Mouse (Mus musculus) E14TG2a.4 (cell line): Measurements from ENCODE around the gene Flt4.

Experiments
- H3K27me3 ChIP-seq: 2 replicates; pipeline ENCODE4 v1.6.1; 2014; ENCODE audit warnings: low read length, control low read depth; ENCODE audit not compliant: insufficient read depth
- H3K36me3 ChIP-seq: 2 replicates; pipeline ENCODE4 v1.6.1; 2014; ENCODE audit warnings: low read length, control low read depth; ENCODE audit not compliant: insufficient read depth
- H3K4me1 ChIP-seq: replicated peaks from 2 replicates; pipeline ENCODE4 v1.6.1; 2014; ENCODE audit warnings: low read depth, low read length, control low read depth
- H3K4me3 ChIP-seq: replicated peaks from 2 replicates; pipeline ENCODE4 v1.5.1; 2014; ENCODE audit warnings: mild to moderate bottlenecking, low read length
- H3K9me3 ChIP-seq: 2 replicates; pipeline ENCODE4 v1.6.1; 2014; ENCODE audit warnings: low read length, control low read depth
- CTCF ChIP-seq: conservative IDR thresholded peaks from 2 replicates; pipeline ENCODE4 v1.5.1; 2014; ENCODE audit warnings: low read length
- NANOG ChIP-seq: IDR thresholded peaks from 2 replicates; pipeline ENCODE4 v1.6.1; 2014; ENCODE audit warnings: borderline replicate concordance, low read length, mixed read lengths
- POU5F1 ChIP-seq: IDR thresholded peaks from 2 replicates; pipeline ENCODE4 v1.6.1; 2014; ENCODE audit warnings: low read length, borderline replicate concordance

Gene Flt4

GRCm38 (mm10) chr11:49652401-49653078, 43.5 kb downstream of the Flt4 start:
- Histone ChIP-seq H3K9me3 (peaks cover 23% of the 10 kb centered on the region), H3K4me3 (0 out of 2 replicates have a peak overlapping the region, but pooled peaks have one; percentile 13), H3K4me1 (peaks cover 50% of the 10 kb centered on the region), H3K27me3 (no peaks in the 10 kb centered on the region; the same call in 1 of the 2 replicates), H3K36me3 (no peaks in the 10 kb centered on the region)
- no peak for TF ChIP-seq NANOG
- TF ChIP-seq CTCF, result peak; percentile 33
- TF ChIP-seq POU5F1, result no peak

GRCm38 (mm10) chr11:49653079-49653408, 44.0 kb downstream of the Flt4 start:
- Histone ChIP-seq H3K4me3 (0 out of 2 replicates have a peak overlapping the region, but pooled peaks have one; percentile 13), H3K9me3 (peaks cover 23% of the 10 kb centered on the region), H3K4me1 (peaks cover 55% of the 10 kb centered on the region), H3K27me3 (no peaks in the 10 kb centered on the region; the same call in 1 of the 2 replicates), H3K36me3 (no peaks in the 10 kb centered on the region)
- no peak for TF ChIP-seq POU5F1
- no peak for TF ChIP-seq NANOG
- no peak for TF ChIP-seq CTCF

GRCm38 (mm10) chr11:49654651-49655050, 45.6 kb downstream of the Flt4 start:
- Histone ChIP-seq H3K4me3 (no peak overlapping the region), H3K36me3 (no peaks in the 10 kb centered on the region), H3K27me3 (no peaks in the 10 kb centered on the region; the same call in 1 of the 2 replicates), H3K9me3 (peaks cover 23% of the 10 kb centered on the region), H3K4me1 (peaks cover 69% of the 10 kb centered on the region)
- TF ChIP-seq CTCF (no peak), NANOG (no peak), POU5F1 (no peak)

GRCm38 (mm10) chr11:49655501-49655900, 46.4 kb downstream of the Flt4 start:
- Histone ChIP-seq H3K9me3 (peaks cover 23% of the 10 kb centered on the region), H3K4me1 (peaks cover 71% of the 10 kb centered on the region), H3K4me3 (no peak overlapping the region), H3K27me3 (no peaks in the 10 kb centered on the region; the same call in 1 of the 2 replicates), H3K36me3 (no peaks in the 10 kb centered on the region)
- TF ChIP-seq POU5F1, result no peak
- no peak for TF ChIP-seq CTCF
- TF ChIP-seq NANOG, result no peak

- peaks cover 23% of the 10 kb centered on the region for H3K9me3 ChIP-seq
- peaks cover 64% of the 10 kb centered on the region for H3K4me1 ChIP-seq
- TF ChIP-seq CTCF (no peak), NANOG (no peak), POU5F1 (no peak)
- no peaks in the 10 kb centered on the region for H3K36me3 ChIP-seq
- H3K27me3 ChIP-seq, result no peaks in the 10 kb centered on the region; the same call in 1 of the 2 replicates
- H3K4me3 ChIP-seq, result no peak overlapping the region; the same call in 1 of the 2 replicates
These were observed 49.0 kb downstream of the Flt4 start for GRCm38 (mm10) chr11:49658065-49658464.

GRCm38 (mm10) chr11:49658791-49659469, 49.9 kb downstream of the Flt4 start:
- Histone ChIP-seq H3K4me3 (peak overlapping the region; percentile 69), H3K9me3 (peaks cover 16% of the 10 kb centered on the region), H3K36me3 (peaks cover under 1% of the 10 kb centered on the region), H3K4me1 (peaks cover 68% of the 10 kb centered on the region), H3K27me3 (no peaks in the 10 kb centered on the region; the same call in 1 of the 2 replicates)
- TF ChIP-seq CTCF (no peak), NANOG (peak; percentile 97)

- TF ChIP-seq NANOG (no peak), CTCF (no peak), POU5F1 (no peak)
- H3K27me3 ChIP-seq, result no peaks in the 10 kb centered on the region; the same call in 1 of the 2 replicates
- H3K4me1 ChIP-seq, result peaks cover 73% of the 10 kb centered on the region
- H3K4me3 ChIP-seq, result peak overlapping the region; percentile 69
- peaks cover 11% of the 10 kb centered on the region for H3K9me3 ChIP-seq
- H3K36me3 ChIP-seq, result peaks cover 6% of the 10 kb centered on the region
These were observed 50.4 kb downstream of the Flt4 start for GRCm38 (mm10) chr11:49659470-49659799.

- Histone ChIP-seq H3K36me3 (peaks cover 9% of the 10 kb centered on the region), H3K27me3 (no peaks in the 10 kb centered on the region), H3K9me3 (no peaks in the 10 kb centered on the region), H3K4me3 (no peak overlapping the region), H3K4me1 (peaks cover 76% of the 10 kb centered on the region)
- no peak for TF ChIP-seq CTCF
- TF ChIP-seq NANOG, result no peak
- TF ChIP-seq POU5F1, result no peak
These were observed 53.3 kb downstream of the Flt4 start for GRCm38 (mm10) chr11:49662292-49662780.
